Mouse (Mus musculus): Measurements from ENCODE around the gene Emp1.

DNA sequence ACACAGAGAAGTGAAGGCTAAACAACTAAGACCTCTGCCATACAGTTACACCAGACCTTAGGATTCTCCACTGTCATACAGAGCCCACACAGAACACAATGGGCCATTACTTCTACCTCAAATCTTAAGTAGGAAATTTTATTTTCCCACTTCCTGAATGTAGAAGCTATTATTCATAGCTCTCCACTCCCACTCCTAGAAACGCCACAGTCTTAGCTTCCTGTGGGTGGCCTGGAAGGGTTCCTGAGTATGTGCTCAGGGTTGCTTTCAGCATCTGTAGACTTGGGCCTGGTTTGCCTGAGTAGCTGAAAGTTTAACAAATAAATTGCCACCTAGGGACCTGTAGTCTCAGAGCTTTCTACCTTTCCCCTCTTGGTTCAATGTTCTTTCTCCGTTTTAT, 46.2 kb upstream of the Emp1 start:
- TF ChIP-seq ZC3H11A (IDR thresholded peaks at IDR 0.05; ENCODE audit: low read depth, low read length) (no peak), CTCF (IDR thresholded peaks at IDR 0.05 in 2 of 3, conservative IDR thresholded peaks at IDR 0.05 in 1 of 3; ENCODE audit: control insufficient read depth in 1 of 3, insufficient read depth in 1 of 3, low read depth in 2 of 3, low read length in 3 of 3, poor library complexity in 1 of 3, severe bottlenecking in 1 of 3) (no peak), CHD2 (IDR thresholded peaks at IDR 0.05; ENCODE audit: low read length) (no peak), RCOR1 (IDR thresholded peaks at IDR 0.05; ENCODE audit: low read depth, low read length) (no peak), MXI1 (IDR thresholded peaks at IDR 0.05; ENCODE audit: low read depth, low read length) (no peak), POLR2A (IDR thresholded peaks at IDR 0.05; ENCODE audit: control insufficient read depth in 1 of 2, insufficient read depth in 1 of 2, low read depth in 1 of 2, low read length in 2 of 2, poor library complexity in 1 of 2) (no peak), TCF12 (IDR thresholded peaks at IDR 0.05; ENCODE audit: low read depth, low read length) (no peak), GATA1 (IDR thresholded peaks at IDR 0.05; ENCODE audit: low read depth, low read length) (no peak), ETS1 (IDR thresholded peaks at IDR 0.05; ENCODE audit: low read depth, low read length) (no peak), KAT2A (conservative IDR thresholded peaks at IDR 0.05; ENCODE audit: low read depth, low read length) (no peak), USF1 (IDR thresholded peaks at IDR 0.05; ENCODE audit: low read depth, low read length) (no peak)

Measured in MEL (cell line).